Mouse (Mus musculus) megakaryocyte, embryonic 14.5 days (primary cell): ENCODE data around the gene Sgip1. TPM values are rescaled to one million over a fixed set of nuclear protein-coding genes. Genes with fewer than 3 reads are reported as not detected.

ENCODE experiments used
- H3K27me3 ChIP-seq: replicated peaks from 2 replicates; pipeline ENCODE3; 2012; ENCODE audit warnings: inconsistent platforms
- H3K36me3 ChIP-seq: replicated peaks from 2 replicates; pipeline ENCODE3; 2012; ENCODE audit warnings: low read length, inconsistent platforms, mixed read lengths
- H3K4me1 ChIP-seq: 2 replicates; pipeline ENCODE4 v1.6.1; 2012; ENCODE audit warnings: inconsistent platforms
- H3K4me3 ChIP-seq: replicated peaks from 2 replicates; pipeline ENCODE3; 2012; ENCODE audit warnings: moderate library complexity, mild to moderate bottlenecking, inconsistent platforms
- H3K9me3 ChIP-seq: 2 replicates; pipeline ENCODE4 v1.6.1; 2012; ENCODE audit warnings: inconsistent platforms
- FLI1 ChIP-seq: IDR thresholded peaks from 2 replicates; pipeline ENCODE4 v1.6.1; 2012; ENCODE audit warnings: low read length, inconsistent platforms, mixed read lengths
- GATA1 ChIP-seq: IDR thresholded peaks from 3 replicates; pipeline ENCODE4 v1.6.1; 2012; ENCODE audit warnings: mixed read lengths, low read length, inconsistent platforms, borderline replicate concordance
- polyA plus RNA-seq: library from polyadenylated mRNA; stranded (reverse); fragments of >175 nt; gene quantifications from 2 replicates; pipeline ENCODE4 v1.2.3, GENCODE M21; 2012; ENCODE audit warnings: low replicate concordance; ENCODE audit not compliant: insufficient read depth

The Sgip1 gene
- polyA plus RNA-seq, 1 experiment, result not detected

- peaks cover 3% of the 10 kb centered on the region; the same call in 1 of the 2 replicates for H3K9me3 ChIP-seq
- no peaks in the 10 kb centered on the region for H3K4me1 ChIP-seq
- H3K36me3 ChIP-seq, result no peaks in the 10 kb centered on the region
- no peak overlapping the region for H3K4me3 ChIP-seq
- no peaks in the 10 kb centered on the region for H3K27me3 ChIP-seq
- TF ChIP-seq GATA1 (no peak), FLI1 (no peak)
These were observed 115.0 kb downstream of the Sgip1 start for GRCm38 (mm10) chr4:102856086-102856485.

- no peaks in the 10 kb centered on the region for H3K27me3 ChIP-seq
- no peaks in the 10 kb centered on the region for H3K4me1 ChIP-seq
These were observed 118.4 kb downstream of the Sgip1 start for GRCm38 (mm10) chr4:102859259-102860194.

GRCm38 (mm10) chr4:102862751-102863710 is 121.9 kb downstream of the Sgip1 start:
- Histone ChIP-seq H3K4me1 (no peaks in the 10 kb centered on the region), H3K27me3 (no peaks in the 10 kb centered on the region), H3K9me3 (no peaks in the 10 kb centered on the region; the same call in 1 of the 2 replicates), H3K4me3 (no peak overlapping the region), H3K36me3 (no peaks in the 10 kb centered on the region)
- TF ChIP-seq GATA1, result no peak
- no peak for TF ChIP-seq FLI1

More at GRCm38 (mm10) chr4:102859259-102860194, 118.4 kb downstream of the Sgip1 start:
- no peaks in the 10 kb centered on the region for H3K36me3 ChIP-seq
- TF ChIP-seq GATA1 (no peak), FLI1 (no peak)
- no peak overlapping the region for H3K4me3 ChIP-seq
- no peaks in the 10 kb centered on the region; the same call in 1 of the 2 replicates for H3K9me3 ChIP-seq

GRCm38 (mm10) chr4:102866531-102866930 is 125.4 kb downstream of the Sgip1 start:
- TF ChIP-seq GATA1, result no peak
- TF ChIP-seq FLI1, result no peak
- no peak overlapping the region for H3K4me3 ChIP-seq
- H3K4me1 ChIP-seq, result no peaks in the 10 kb centered on the region
- H3K9me3 ChIP-seq, result no peaks in the 10 kb centered on the region
- H3K36me3 ChIP-seq, result no peaks in the 10 kb centered on the region
- H3K27me3 ChIP-seq, result no peaks in the 10 kb centered on the region

- Histone ChIP-seq H3K27me3 (no peaks in the 10 kb centered on the region), H3K4me1 (no peaks in the 10 kb centered on the region), H3K9me3 (no peaks in the 10 kb centered on the region), H3K36me3 (no peaks in the 10 kb centered on the region), H3K4me3 (no peak overlapping the region)
- TF ChIP-seq GATA1, result no peak
- no peak for TF ChIP-seq FLI1
These were observed 130.2 kb downstream of the Sgip1 start for GRCm38 (mm10) chr4:102871274-102871673.

GRCm38 (mm10) chr4:102883142-102883541 is 142.0 kb downstream of the Sgip1 start:
- Histone ChIP-seq H3K9me3 (peaks cover 6% of the 10 kb centered on the region), H3K27me3 (no peaks in the 10 kb centered on the region), H3K4me1 (no peaks in the 10 kb centered on the region), H3K4me3 (no peak overlapping the region), H3K36me3 (no peaks in the 10 kb centered on the region)
- no peak for TF ChIP-seq GATA1
- TF ChIP-seq FLI1, result no peak

- Histone ChIP-seq H3K4me3 (no peak overlapping the region), H3K36me3 (no peaks in the 10 kb centered on the region), H3K27me3 (no peaks in the 10 kb centered on the region), H3K9me3 (peaks cover 6% of the 10 kb centered on the region), H3K4me1 (no peaks in the 10 kb centered on the region)
- TF ChIP-seq GATA1 (no peak), FLI1 (no peak)
These were observed 143.1 kb downstream of the Sgip1 start for GRCm38 (mm10) chr4:102884228-102884627.

GRCm38 (mm10) chr4:102886459-102886858 is 145.4 kb downstream of the Sgip1 start:
- no peak overlapping the region for H3K4me3 ChIP-seq
- no peaks in the 10 kb centered on the region for H3K36me3 ChIP-seq
- H3K27me3 ChIP-seq, result no peaks in the 10 kb centered on the region
- H3K9me3 ChIP-seq, result peaks cover 10% of the 10 kb centered on the region
- H3K4me1 ChIP-seq, result no peaks in the 10 kb centered on the region
- TF ChIP-seq FLI1 (no peak), GATA1 (no peak)

GRCm38 (mm10) chr4:102886902-102887301 is 145.8 kb downstream of the Sgip1 start:
- H3K36me3 ChIP-seq, result no peaks in the 10 kb centered on the region
- no peaks in the 10 kb centered on the region for H3K4me1 ChIP-seq
- TF ChIP-seq FLI1, result no peak
- TF ChIP-seq GATA1, result no peak
- no peaks in the 10 kb centered on the region for H3K27me3 ChIP-seq
- H3K9me3 ChIP-seq, result peaks cover 10% of the 10 kb centered on the region
- H3K4me3 ChIP-seq, result no peak overlapping the region
